Mouse (Mus musculus): ENCODE data around the gene Jund.

Jund gene

DNA sequence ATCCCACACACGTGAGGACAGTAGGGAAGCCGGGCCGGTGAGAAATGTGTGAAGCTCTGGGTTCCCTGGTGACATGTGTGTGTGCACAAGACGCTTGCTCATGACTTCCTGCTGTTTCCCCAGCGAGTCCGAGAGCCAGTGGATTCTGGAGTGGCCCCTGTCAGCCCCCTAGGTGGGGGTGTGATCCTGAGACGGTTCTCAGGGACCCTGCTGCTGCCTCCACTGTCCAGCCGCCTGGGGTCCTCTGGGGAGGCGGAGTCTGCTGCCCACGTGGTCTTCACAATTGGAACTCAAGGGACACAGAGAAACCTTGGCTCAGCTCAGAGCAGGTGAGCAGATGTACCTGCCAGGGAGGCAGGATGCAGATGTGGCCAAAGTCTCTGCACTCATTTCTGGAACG, 28.0 kb downstream of the Jund start:
- no peak for DNase-seq (ENCODE audit: low spot score)

DNA sequence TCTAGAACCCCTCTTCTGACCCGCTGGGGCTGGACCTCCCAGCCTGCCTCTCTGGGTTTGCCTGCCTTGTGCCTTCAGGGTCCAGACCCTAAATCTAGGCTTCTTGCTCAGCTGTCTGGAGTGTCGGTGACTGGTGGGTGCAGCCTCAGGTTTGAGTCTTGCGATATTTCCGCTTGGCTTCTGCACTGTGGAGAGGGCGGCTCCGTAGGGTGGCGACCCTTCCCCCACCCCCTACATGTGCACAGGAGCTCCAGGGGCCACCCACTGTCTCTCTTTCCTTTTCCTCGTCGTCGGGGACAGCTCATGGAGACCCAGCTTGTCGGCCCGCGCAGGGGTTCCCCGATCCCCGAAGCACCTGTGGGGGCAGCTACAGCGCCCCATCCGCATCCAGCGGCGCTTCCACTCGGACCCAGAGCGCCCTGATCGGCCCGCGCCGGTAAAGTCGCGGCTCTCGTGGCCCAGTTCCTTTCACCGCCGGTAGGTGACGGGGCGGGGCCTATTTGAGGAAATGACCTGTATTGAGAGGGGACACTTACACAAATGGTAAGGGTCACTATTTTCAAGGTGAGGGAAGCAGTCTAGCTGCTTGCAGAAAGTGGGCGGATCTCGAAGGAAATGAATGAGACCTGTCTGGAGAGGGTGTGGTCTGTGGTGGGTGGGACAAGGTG, 31.2 kb downstream of the Jund start:
- DNase-seq (ENCODE audit: low spot score): no peak

DNA sequence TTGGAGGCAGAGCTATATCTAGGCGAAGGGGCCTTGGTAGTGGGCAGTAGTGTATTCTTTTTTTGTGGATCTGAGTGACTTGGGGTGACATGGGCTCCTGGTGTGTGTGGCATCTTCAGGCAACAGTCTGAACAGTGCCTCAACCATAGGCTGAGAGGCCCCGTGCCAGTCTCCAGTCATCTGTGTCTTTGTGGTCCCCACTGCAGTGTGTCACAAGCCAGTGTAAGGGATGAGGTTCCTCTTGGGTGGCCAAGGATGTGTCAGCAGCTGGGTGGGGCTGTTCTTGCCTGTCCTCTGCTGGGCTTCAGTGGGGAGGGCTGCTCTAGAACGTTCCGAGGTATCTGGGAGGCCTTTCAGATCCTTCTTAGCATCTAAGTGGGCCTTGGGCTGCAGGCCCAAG, 32.2 kb downstream of the Jund start:
- no peak for DNase-seq (ENCODE audit: low spot score)

DNA sequence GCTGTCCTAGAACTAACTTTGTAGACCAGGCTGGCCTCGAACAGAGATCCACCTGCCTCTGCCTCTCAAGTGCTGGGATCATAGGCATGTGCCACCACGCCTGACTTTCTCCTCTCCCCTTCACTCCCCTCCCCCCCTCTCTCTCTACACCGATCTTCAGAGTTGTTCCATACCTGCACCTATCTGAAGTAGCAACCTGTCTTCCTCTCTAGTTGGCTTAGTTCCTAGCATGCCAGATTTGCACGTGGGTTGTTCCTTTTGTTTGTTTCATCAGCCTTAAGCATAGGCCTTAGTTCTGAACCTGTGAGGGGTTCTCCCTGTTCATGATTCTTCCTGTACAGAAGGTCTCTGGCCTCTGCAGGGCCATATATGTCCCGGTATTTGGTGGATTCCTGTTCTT, 39.0 kb downstream of the Jund start:
- DNase-seq (ENCODE audit: low spot score): no peak

DNA sequence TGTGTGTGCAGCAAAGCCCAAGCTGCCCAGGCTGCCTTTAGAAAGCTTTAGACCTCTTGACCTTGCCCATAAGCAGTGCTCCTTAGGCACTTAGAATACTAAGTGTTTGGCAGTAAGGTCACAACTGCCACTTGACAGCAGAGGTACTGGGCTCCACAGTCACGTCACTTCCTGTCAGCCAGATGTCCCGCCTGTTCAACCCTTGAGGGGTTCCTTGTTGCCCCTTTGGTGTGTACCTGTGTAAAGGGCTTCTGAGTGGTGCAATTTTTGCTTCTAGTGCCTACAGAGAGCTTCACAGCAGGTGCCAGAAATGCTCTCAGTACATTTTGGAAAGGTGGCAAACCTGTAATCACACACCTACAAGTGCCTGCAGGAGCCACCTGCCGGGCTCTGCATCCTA, 39.5 kb downstream of the Jund start:
- DNase-seq (ENCODE audit: low spot score): no peak

DNA sequence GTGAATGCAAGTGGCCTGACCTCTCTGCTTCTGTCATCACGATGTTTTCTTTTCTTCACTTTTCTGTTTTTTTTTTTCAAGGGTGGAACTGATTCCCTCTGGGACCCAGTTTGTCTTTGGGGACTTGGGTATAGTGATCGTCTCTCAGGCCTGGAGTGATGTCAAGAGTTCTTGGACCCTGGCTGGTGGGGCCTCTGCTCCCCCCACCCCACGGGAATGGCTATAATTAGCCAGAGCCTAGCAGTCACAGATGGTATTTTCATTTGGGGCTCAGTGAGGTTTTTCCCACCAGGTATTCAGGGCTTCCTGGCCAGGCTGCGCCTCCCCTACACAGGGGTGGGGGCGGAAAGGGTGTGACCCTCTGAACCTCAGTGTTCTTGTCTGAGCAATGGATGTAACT, 42.9 kb downstream of the Jund start:
- no peak for DNase-seq (ENCODE audit: low spot score)

DNA sequence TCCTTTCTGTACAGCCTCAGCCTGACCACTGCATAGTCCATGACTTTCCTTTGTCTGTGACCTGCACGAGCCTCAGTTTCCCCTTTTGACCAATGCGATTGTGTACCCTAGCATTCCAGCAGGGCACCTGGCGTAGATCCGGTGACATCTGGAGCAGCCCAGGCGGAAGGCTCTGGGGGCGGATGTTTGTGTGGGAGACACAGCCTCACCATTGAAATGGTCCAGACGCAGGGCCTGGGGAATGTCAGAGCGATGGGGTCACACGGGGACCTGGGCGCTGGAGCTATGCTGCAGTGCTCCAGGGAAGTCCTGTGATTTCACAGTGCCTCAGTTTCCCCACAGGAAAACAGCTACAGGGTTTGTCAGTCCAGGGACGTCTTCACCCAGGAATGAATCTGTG, 43.4 kb downstream of the Jund start:
- DNase-seq (ENCODE audit: low spot score): no peak

DNA sequence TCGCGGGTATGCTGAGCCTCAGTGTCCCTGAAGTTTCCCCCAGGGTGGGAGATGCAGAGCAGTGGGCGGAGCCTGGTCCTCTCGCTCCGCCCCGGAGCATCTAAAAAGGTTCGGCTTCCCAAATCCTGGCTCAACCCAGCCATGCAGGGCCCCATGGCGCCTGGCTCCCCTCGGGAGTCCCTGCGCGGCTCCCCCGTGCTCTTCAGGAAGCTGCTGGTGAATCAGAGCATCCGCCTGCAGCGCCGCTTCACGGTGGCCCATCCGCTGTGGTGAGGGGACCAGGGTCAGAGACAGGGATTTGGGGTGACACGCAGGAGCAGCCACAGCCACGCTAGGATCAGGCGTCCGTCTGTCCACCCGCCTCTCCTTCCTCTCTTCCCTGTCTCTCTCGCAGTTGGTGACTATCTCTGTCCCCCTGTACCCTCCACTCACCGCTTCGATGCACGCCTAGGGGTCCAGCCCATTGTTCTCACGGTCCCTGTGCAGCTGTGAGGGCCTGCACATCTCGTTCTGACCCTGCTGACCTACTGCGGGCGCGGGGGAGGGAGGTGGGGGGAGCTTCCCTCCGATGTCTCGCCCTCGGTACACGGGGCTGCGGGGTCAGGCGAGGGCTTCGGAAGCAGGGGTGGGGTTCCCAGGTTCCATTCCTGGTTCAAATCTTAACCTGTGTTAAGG, 44.4 kb downstream of the Jund start:
- no peak for DNase-seq (ENCODE audit: low spot score)

DNA sequence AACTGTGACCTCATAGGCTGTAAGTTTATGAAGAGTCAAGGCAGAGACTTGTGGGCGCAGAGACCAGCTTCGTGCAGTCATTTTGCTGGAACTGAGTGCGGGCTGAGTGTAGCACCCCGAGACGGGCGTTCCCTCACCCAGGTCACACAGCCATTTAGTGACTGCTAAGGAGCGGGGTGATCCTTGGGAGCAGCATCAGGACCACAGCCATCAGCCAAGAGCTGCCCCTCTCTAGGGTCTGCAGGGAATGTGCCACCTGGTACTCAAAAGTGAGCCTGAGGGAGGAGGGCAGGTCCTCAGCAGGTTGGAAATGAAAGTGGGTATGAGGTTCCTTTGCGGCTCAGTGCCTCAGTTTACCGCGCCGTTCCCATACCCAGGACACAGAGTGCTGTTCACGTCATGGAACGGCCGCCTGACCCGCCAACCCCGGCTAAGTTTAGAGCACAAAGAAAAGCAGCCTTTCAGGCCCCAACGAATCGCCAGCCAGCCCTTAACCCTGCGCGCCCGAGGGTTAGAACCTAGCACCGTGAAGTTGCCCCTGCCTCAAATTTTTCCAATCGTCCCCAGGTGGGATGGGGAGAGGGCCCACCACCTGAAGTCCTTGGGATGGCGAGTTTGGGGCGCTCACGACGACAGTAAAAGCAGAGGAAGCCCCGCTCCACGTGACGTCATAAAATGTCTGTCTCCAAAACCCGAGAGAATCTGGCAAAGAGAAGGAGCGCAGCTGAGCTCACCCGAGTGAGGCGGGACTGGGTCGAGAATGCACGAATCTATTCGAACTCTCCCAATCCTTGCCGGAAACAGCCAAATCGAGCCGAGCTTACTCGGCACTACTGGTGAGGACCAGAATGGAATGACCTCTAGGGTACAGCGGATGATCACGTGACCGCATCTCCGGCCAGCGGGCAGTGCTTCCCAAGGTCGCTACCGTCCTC, 45.2 kb downstream of the Jund start:
- peak; percentile 66 for DNase-seq (ENCODE audit: low spot score)

DNA sequence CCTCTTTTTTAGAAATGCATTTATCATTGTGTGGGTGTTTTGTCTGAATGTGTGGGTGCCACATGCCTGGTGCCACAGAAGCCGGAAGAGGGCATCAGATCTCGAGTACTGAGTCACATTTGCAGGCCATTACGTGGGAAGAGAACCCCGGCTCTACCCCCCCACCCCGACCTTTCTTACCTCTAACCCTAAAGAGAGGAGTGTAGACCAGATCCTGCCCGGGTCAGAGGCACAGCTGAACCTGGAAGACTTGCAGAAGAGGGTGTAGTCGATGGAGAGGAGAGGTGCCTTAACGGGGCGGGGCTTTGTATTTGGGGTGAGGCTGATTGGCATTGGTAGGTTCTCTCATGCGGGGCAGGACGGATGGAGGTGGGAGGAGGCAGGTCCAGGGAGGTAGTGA, 46.1 kb downstream of the Jund start:
- no peak for DNase-seq (ENCODE audit: low spot score)

DNA sequence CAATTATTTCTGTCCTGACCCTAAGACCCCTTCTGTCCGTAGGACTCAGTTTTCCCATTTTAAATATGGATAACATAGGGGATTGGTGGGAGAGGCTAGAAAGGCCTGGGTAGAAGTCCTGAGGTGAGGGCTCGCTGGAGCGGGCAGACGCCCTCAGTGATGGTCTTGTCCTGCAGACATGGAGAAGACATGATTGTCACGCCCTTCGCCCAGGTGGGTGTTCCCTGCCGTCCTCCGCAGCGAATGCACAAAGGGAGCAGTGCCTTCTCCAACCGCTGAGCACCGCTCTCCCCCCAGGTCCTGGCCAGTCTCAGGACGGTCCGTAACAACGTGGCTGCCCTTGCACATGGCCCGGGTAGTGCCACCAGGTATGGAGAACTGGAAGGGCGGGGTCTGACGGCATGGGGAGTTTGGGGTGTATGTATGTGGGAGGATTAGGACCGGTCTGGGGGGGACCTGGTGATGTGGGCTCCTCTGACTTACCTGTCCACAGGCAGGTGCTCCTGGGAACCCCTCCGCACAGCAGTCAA, 47.0 kb downstream of the Jund start:
- DNase-seq (ENCODE audit: low spot score): no peak

DNA sequence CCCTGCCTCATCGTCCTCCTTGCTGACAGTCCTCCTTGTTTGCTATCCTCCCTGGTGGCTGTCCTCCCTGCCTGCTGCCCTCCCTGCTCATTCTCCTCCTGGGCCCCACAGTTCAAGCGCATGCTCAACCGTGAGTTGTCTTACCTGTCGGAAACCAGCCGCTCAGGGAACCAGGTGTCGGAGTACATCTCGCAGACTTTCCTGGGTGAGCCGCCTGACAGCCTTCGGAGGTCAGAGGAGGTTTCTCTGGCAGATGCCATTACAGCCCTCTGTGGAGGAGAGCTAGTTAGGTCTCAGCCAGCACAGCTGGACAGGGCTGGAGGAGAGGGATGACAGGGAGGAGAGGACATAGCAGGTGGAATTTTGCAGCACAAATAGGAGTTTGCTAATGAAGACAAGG, 47.9 kb downstream of the Jund start:
- no peak for DNase-seq (ENCODE audit: low spot score)

DNA sequence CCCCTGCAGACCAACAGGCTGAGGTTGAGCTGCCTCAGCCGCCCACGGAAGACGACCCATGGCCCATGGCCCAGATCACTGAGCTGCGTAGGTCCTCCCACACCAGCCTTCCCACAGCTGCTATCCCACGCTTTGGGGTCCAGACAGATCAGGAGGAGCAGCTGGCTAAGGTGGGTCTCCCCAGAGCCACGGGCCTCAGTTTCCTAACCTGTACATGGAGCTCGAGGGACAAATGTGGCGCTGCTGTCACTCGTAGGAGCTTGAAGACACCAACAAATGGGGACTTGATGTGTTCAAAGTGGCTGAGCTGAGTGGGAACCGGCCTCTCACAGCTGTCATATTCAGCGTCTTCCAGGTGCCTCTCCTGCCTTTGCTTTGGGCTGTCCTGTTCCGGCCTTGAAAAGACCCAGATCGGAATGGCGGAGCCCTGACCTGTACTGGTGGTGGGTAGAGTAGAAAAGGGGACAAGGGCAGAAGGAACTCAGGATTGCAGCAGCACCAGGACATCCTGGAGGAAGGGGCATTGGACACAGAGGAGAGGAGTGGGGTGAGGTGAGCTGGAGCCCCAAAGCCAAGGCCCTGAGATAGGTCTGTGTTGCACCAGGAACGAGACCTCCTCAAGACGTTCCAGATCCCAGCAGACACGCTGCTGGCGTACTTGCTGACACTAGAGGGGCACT, 48.6 kb downstream of the Jund start:
- DNase-seq (ENCODE audit: low spot score): no peak

DNA sequence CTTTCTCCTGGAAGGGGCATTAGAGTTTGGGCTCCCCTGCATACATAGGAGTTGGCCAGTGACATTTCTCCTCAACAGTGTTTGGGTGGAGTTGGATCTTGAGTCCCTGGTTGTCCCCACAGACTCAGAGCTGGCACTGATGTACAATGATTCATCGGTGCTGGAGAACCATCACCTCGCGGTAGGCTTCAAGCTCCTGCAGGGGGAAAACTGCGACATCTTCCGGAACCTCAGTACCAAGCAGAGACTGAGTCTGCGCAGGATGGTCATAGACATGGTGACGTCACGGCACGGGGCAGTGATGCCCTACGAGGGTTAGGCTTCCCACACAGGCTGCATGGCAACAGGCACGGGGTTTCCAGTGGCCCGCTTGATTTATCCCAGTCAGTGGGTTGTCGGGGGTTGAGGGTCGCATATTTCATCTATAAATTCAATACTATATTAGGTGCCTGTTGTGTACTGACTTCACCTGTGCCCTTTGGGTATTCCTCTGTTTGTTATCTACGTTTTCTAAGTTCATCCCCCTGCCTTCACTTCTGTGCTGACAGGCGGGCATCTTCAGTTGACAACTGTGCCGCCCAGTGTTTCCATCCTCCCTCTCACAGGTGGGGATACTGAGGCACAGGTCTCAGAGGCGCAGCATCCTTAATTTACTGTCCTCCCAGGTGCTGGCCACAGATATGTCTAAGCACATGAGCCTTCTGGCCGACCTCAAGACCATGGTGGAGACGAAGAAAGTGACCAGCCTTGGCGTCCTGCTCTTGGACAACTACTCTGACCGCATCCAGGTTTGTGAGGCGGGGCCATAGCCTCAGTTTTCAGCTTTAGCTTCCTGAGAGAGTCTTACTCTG, 49.7 kb downstream of the Jund start:
- no peak for DNase-seq (ENCODE audit: low spot score)

DNA sequence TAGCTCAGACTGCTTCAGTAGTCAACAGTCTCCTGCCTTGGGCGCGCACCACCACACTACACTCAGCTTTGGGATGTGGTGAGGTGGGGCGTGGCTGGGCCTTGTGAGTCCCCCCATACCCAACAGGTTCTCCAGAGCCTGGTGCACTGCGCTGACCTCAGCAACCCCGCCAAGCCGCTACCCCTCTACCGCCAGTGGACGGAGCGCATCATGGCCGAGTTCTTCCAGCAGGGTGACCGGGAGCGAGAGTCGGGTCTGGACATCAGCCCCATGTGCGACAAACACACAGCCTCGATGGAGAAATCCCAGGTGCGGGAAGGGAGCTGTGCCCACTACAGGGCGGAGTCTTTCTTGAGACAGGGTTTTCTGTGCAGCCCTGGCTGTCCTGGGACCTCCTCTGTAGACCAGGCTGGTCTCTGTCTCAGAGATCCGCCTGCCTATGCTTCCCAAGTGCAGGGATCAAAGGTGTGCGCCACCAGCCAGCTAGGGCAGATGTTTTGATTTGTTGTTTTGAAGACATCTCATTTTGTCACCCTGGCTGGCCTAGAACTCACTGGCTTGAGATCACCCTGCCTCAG, 50.4 kb downstream of the Jund start:
- DNase-seq (ENCODE audit: low spot score): no peak

Measured in testis, postnatal 14 days (tissue).